Mouse (Mus musculus): Measurements from ENCODE around the gene Gm5148. TPM values are rescaled to one million over a fixed set of nuclear protein-coding genes. Genes with fewer than 3 reads are reported as not detected.

Gm5148 gene
- polyA plus RNA-seq, 1 experiment, result 0.02 TPM

- peaks cover 17% of the 10 kb centered on the region for H3K4me1 ChIP-seq (ENCODE audit: control insufficient read depth)
- no peaks in the 10 kb centered on the region for H3K36me3 ChIP-seq (ENCODE audit: control insufficient read depth)
- no peak overlapping the region for H3K4me3 ChIP-seq (replicated peaks)
- TF ChIP-seq TAL1 (IDR thresholded peaks at IDR 0.05; ENCODE audit: low read length) (no peak), GATA1 (IDR thresholded peaks at IDR 0.05; ENCODE audit: low read length) (no peak)
- H3K9me3 ChIP-seq (ENCODE audit: control insufficient read depth, low read length), result no peaks in the 10 kb centered on the region
- no peaks in the 10 kb centered on the region for H3K27me3 ChIP-seq (ENCODE audit: control insufficient read depth)
These were observed 19.8 kb upstream of the Gm5148 start for GRCm38 (mm10) chr3:37744050-37744449.

- no peaks in the 10 kb centered on the region for H3K36me3 ChIP-seq (ENCODE audit: control insufficient read depth)
- no peaks in the 10 kb centered on the region for H3K9me3 ChIP-seq (ENCODE audit: control insufficient read depth, low read length)
- no peaks in the 10 kb centered on the region for H3K27me3 ChIP-seq (ENCODE audit: control insufficient read depth)
- TF ChIP-seq TAL1 (IDR thresholded peaks at IDR 0.05; ENCODE audit: low read length), result no peak
- TF ChIP-seq GATA1 (IDR thresholded peaks at IDR 0.05; ENCODE audit: low read length), result no peak
- H3K4me1 ChIP-seq (ENCODE audit: control insufficient read depth), result no peaks in the 10 kb centered on the region
- H3K4me3 ChIP-seq (replicated peaks), result no peak overlapping the region
These were observed 15.7 kb upstream of the Gm5148 start for GRCm38 (mm10) chr3:37739996-37740395.

GRCm38 (mm10) chr3:37738171-37738950 is 14.1 kb upstream of the Gm5148 start:
- H3K27me3 ChIP-seq (ENCODE audit: control insufficient read depth), result no peaks in the 10 kb centered on the region
- H3K4me1 ChIP-seq (ENCODE audit: control insufficient read depth), result no peaks in the 10 kb centered on the region
- H3K4me3 ChIP-seq (replicated peaks), result no peak overlapping the region
- no peaks in the 10 kb centered on the region for H3K36me3 ChIP-seq (ENCODE audit: control insufficient read depth)
- no peaks in the 10 kb centered on the region for H3K9me3 ChIP-seq (ENCODE audit: control insufficient read depth, low read length)
- no peak for TF ChIP-seq TAL1 (IDR thresholded peaks at IDR 0.05; ENCODE audit: low read length)
- no peak for TF ChIP-seq GATA1 (IDR thresholded peaks at IDR 0.05; ENCODE audit: low read length)

GRCm38 (mm10) chr3:37737407-37737806 is 13.1 kb upstream of the Gm5148 start:
- no peaks in the 10 kb centered on the region for H3K27me3 ChIP-seq (ENCODE audit: control insufficient read depth)
- TF ChIP-seq GATA1 (IDR thresholded peaks at IDR 0.05; ENCODE audit: low read length) (no peak), TAL1 (IDR thresholded peaks at IDR 0.05; ENCODE audit: low read length) (no peak)
- H3K36me3 ChIP-seq (ENCODE audit: control insufficient read depth), result no peaks in the 10 kb centered on the region
- H3K9me3 ChIP-seq (ENCODE audit: control insufficient read depth, low read length), result no peaks in the 10 kb centered on the region
- H3K4me1 ChIP-seq (ENCODE audit: control insufficient read depth), result no peaks in the 10 kb centered on the region
- H3K4me3 ChIP-seq (replicated peaks), result no peak overlapping the region

- no peaks in the 10 kb centered on the region for H3K4me1 ChIP-seq (ENCODE audit: control insufficient read depth)
- no peaks in the 10 kb centered on the region for H3K9me3 ChIP-seq (ENCODE audit: control insufficient read depth, low read length)
- no peak for TF ChIP-seq TAL1 (IDR thresholded peaks at IDR 0.05; ENCODE audit: low read length)
- TF ChIP-seq GATA1 (IDR thresholded peaks at IDR 0.05; ENCODE audit: low read length), result no peak
- no peak overlapping the region for H3K4me3 ChIP-seq (replicated peaks)
- no peaks in the 10 kb centered on the region for H3K36me3 ChIP-seq (ENCODE audit: control insufficient read depth)
- H3K27me3 ChIP-seq (ENCODE audit: control insufficient read depth), result no peaks in the 10 kb centered on the region
These were observed 10.9 kb upstream of the Gm5148 start for GRCm38 (mm10) chr3:37735166-37735565.

GRCm38 (mm10) chr3:37729142-37729541 is 4.9 kb upstream of the Gm5148 start:
- Histone ChIP-seq H3K27me3 (ENCODE audit: control insufficient read depth) (peaks cover 13% of the 10 kb centered on the region), H3K9me3 (ENCODE audit: control insufficient read depth, low read length) (no peaks in the 10 kb centered on the region), H3K4me1 (ENCODE audit: control insufficient read depth) (peaks cover under 1% of the 10 kb centered on the region; the same call in 1 of the 2 replicates), H3K4me3 (replicated peaks) (no peak overlapping the region), H3K36me3 (ENCODE audit: control insufficient read depth) (no peaks in the 10 kb centered on the region)
- TF ChIP-seq TAL1 (IDR thresholded peaks at IDR 0.05; ENCODE audit: low read length) (no peak), GATA1 (IDR thresholded peaks at IDR 0.05; ENCODE audit: low read length) (no peak)

- H3K27me3 ChIP-seq (ENCODE audit: control insufficient read depth), result peaks cover 20% of the 10 kb centered on the region
- no peaks in the 10 kb centered on the region for H3K36me3 ChIP-seq (ENCODE audit: control insufficient read depth)
- H3K4me1 ChIP-seq (ENCODE audit: control insufficient read depth), result peaks cover 1% of the 10 kb centered on the region; the same call in 1 of the 2 replicates
- no peaks in the 10 kb centered on the region for H3K9me3 ChIP-seq (ENCODE audit: control insufficient read depth, low read length)
- TF ChIP-seq GATA1 (IDR thresholded peaks at IDR 0.05; ENCODE audit: low read length), result no peak
- TF ChIP-seq TAL1 (IDR thresholded peaks at IDR 0.05; ENCODE audit: low read length), result no peak
- no peak overlapping the region for H3K4me3 ChIP-seq (replicated peaks)
These were observed 4.1 kb upstream of the Gm5148 start for GRCm38 (mm10) chr3:37728112-37729100.

- Histone ChIP-seq H3K4me3 (replicated peaks) (no peak overlapping the region), H3K9me3 (ENCODE audit: control insufficient read depth, low read length) (no peaks in the 10 kb centered on the region), H3K36me3 (ENCODE audit: control insufficient read depth) (no peaks in the 10 kb centered on the region), H3K27me3 (ENCODE audit: control insufficient read depth) (peaks cover 31% of the 10 kb centered on the region), H3K4me1 (ENCODE audit: control insufficient read depth) (peaks cover 1% of the 10 kb centered on the region; the same call in 1 of the 2 replicates)
- no peak for TF ChIP-seq GATA1 (IDR thresholded peaks at IDR 0.05; ENCODE audit: low read length)
- TF ChIP-seq TAL1 (IDR thresholded peaks at IDR 0.05; ENCODE audit: low read length), result no peak
These were observed 3.1 kb upstream of the Gm5148 start for GRCm38 (mm10) chr3:37727392-37727791.

Data from erythroblast, embryonic 14.5 days (primary cell).